Mouse (Mus musculus) stomach, embryonic 15.5 days (tissue): Measurements from ENCODE around the gene Armt1. TPM values are rescaled to one million over a fixed set of nuclear protein-coding genes. Genes with fewer than 3 reads are reported as not detected.

Source experiments
- ATAC-seq: fragments of 200-750 bp; cut with Nextera tagmentation; 2 replicates; pipeline ENCODE4 v1.8.0; 2017; ENCODE audit warnings: low read depth, moderate number of reproducible peaks, moderate TSS enrichment; ENCODE audit not compliant: insufficient read depth, low FRiP score
- H3K27ac ChIP-seq: fragments of 300-500 bp; sonication (generic); 2 replicates; pipeline ENCODE4 v1.5.1; 2015; ENCODE audit warnings: mild to moderate bottlenecking, inconsistent platforms
- H3K27me3 ChIP-seq: fragments of 300-500 bp; sonication (generic); replicated peaks from 2 replicates; pipeline ENCODE4 v1.6.1; 2015; ENCODE audit warnings: inconsistent platforms
- H3K36me3 ChIP-seq: fragments of 300-500 bp; sonication (generic); 2 replicates; pipeline ENCODE4 v1.6.1; 2015; ENCODE audit warnings: inconsistent platforms
- H3K4me1 ChIP-seq: fragments of 300-500 bp; sonication (generic); 2 replicates; pipeline ENCODE4 v1.6.1; 2015; ENCODE audit warnings: inconsistent platforms
- H3K4me2 ChIP-seq: fragments of 300-500 bp; sonication (generic); 2 replicates; pipeline ENCODE4 v1.6.1; 2015; ENCODE audit warnings: mild to moderate bottlenecking, inconsistent platforms
- H3K4me3 ChIP-seq: fragments of 300-500 bp; sonication (generic); replicated peaks from 2 replicates; pipeline ENCODE4 v1.5.1; 2015; ENCODE audit warnings: inconsistent platforms
- H3K9ac ChIP-seq: fragments of 300-500 bp; sonication (generic); 2 replicates; pipeline ENCODE4 v1.6.1; 2015; ENCODE audit warnings: inconsistent platforms
- H3K9me3 ChIP-seq: fragments of 300-500 bp; sonication (generic); 2 replicates; pipeline ENCODE4 v1.6.1; 2016; ENCODE audit warnings: inconsistent platforms
- WGBS: fragments of 180-500 bp; shearing (Covaris S2); methylation state at CpG from one replicate; pipeline ENCODE4 v1.1.7; 2015; 5-methylcytosine and 5-hydroxymethylcytosine counted together
- polyA plus RNA-seq: library from polyadenylated mRNA; unstranded; fragments of >200 nt; fragmentation: Nextera tagmentation; extraction: Ambion mirVana; gene quantifications from 2 replicates; pipeline ENCODE4 v1.2.1, GENCODE M21; 2015

The Armt1 gene
- polyA plus RNA-seq, 1 experiment from 2014 or later = 17.4 TPM

- Histone ChIP-seq H3K36me3 (no peaks in the 10 kb centered on the region), H3K27ac (no peak overlapping the region), H3K9me3 (no peaks in the 10 kb centered on the region), H3K9ac (no peak overlapping the region), H3K4me2 (no peak overlapping the region), H3K4me1 (no peaks in the 10 kb centered on the region), H3K27me3 (no peaks in the 10 kb centered on the region), H3K4me3 (no peak overlapping the region)
- 50% methylated on average over 3 of the region's 3 CpGs for WGBS
- ATAC-seq = no peak
These were observed 59.0 kb downstream of the Armt1 start for GRCm38 (mm10) chr10:4491281-4491680.

GRCm38 (mm10) chr10:4492045-4492444 lies 59.8 kb downstream of the Armt1 start:
- H3K36me3 ChIP-seq = no peaks in the 10 kb centered on the region
- H3K9me3 ChIP-seq = no peaks in the 10 kb centered on the region
- no peaks in the 10 kb centered on the region for H3K27me3 ChIP-seq
- WGBS = 47% methylated on average over 1 of the region's 1 CpGs
- H3K4me2 ChIP-seq = no peak overlapping the region
- no peak overlapping the region for H3K9ac ChIP-seq
- no peaks in the 10 kb centered on the region for H3K4me1 ChIP-seq
- ATAC-seq = no peak
- H3K27ac ChIP-seq = no peak overlapping the region
- no peak overlapping the region for H3K4me3 ChIP-seq

GRCm38 (mm10) chr10:4492909-4493308 lies 60.6 kb downstream of the Armt1 start:
- no peaks in the 10 kb centered on the region for H3K36me3 ChIP-seq
- H3K9me3 ChIP-seq = no peaks in the 10 kb centered on the region
- H3K27me3 ChIP-seq = no peaks in the 10 kb centered on the region
- no peak overlapping the region for H3K4me3 ChIP-seq
- ATAC-seq = no peak
- no peak overlapping the region for H3K27ac ChIP-seq
- H3K4me2 ChIP-seq = no peak overlapping the region
- H3K9ac ChIP-seq = no peak overlapping the region
- 20% methylated on average over 4 of the region's 4 CpGs for WGBS
- H3K4me1 ChIP-seq = no peaks in the 10 kb centered on the region

GRCm38 (mm10) chr10:4503251-4503650 lies 71.0 kb downstream of the Armt1 start:
- 79% methylated on average over 8 of the region's 8 CpGs for WGBS
- Histone ChIP-seq H3K36me3 (no peaks in the 10 kb centered on the region), H3K27ac (no peak overlapping the region), H3K9me3 (no peaks in the 10 kb centered on the region), H3K4me1 (no peaks in the 10 kb centered on the region), H3K4me2 (no peak overlapping the region), H3K9ac (no peak overlapping the region), H3K4me3 (no peak overlapping the region), H3K27me3 (no peaks in the 10 kb centered on the region)
- ATAC-seq = no peak

Other genes with a start within 250 kb of the Armt1 start
- gene Akap12, start 166.1 kb upstream of the Armt1 start, polyA plus RNA-seq = 59.6 and 62.9 TPM in 2 replicates
- 10.5 and 12.3 TPM in 2 replicates for gene Zbtb2, start 44.4 kb upstream of the Armt1 start, polyA plus RNA-seq
- gene Rmnd1, start 79 bp upstream of the Armt1 start, polyA plus RNA-seq = 41.6 and 46.8 TPM in 2 replicates
- 0.04 and 0.06 TPM in 2 replicates for gene Ccdc170, start 50.0 kb downstream of the Armt1 start, polyA plus RNA-seq
- 0.75 and 0.86 TPM in 2 replicates for gene Esr1, start 179.1 kb downstream of the Armt1 start, polyA plus RNA-seq